Mouse (Mus musculus) hindbrain, embryonic 12.5 days (tissue): ENCODE measurements around the gene Grk3. TPM values are rescaled to one million over a fixed set of nuclear protein-coding genes. Genes with fewer than 3 reads are reported as not detected.

Experiments
- ATAC-seq: fragments of 200-750 bp; cut with Nextera tagmentation; 2 replicates; pipeline ENCODE4 v1.8.0; 2017; ENCODE audit warnings: moderate TSS enrichment; ENCODE audit not compliant: low FRiP score
- H3K27ac ChIP-seq: fragments of 300-500 bp; sonication (generic); 2 replicates; pipeline ENCODE4 v1.5.1; 2016; ENCODE audit warnings: mild to moderate bottlenecking
- H3K27me3 ChIP-seq: fragments of 300-500 bp; sonication (generic); 2 replicates; pipeline ENCODE4 v1.6.1; 2016; ENCODE audit warnings: mild to moderate bottlenecking
- H3K36me3 ChIP-seq: fragments of 300-500 bp; sonication (generic); 2 replicates; pipeline ENCODE4 v1.6.1; 2016; ENCODE audit warnings: mild to moderate bottlenecking
- H3K4me1 ChIP-seq: fragments of 300-500 bp; sonication (generic); 2 replicates; pipeline ENCODE4 v1.6.1; 2016
- H3K4me2 ChIP-seq: fragments of 300-500 bp; sonication (generic); replicated peaks from 2 replicates; pipeline ENCODE4 v1.6.1; 2016; ENCODE audit warnings: mild to moderate bottlenecking
- H3K4me3 ChIP-seq: fragments of 300-500 bp; sonication (generic); 2 replicates; pipeline ENCODE4 v1.5.1; 2016; ENCODE audit warnings: mild to moderate bottlenecking
- H3K9ac ChIP-seq: fragments of 300-500 bp; sonication (generic); 2 replicates; pipeline ENCODE4 v1.6.1; 2016; ENCODE audit warnings: mild to moderate bottlenecking, moderate library complexity
- H3K9me3 ChIP-seq: fragments of 300-500 bp; sonication (generic); replicated peaks from 2 replicates; pipeline ENCODE4 v1.6.1; 2016; ENCODE audit warnings: mild to moderate bottlenecking
- WGBS: fragments of 180-500 bp; shearing (Covaris S2); methylation state at CpG from one replicate; pipeline ENCODE4 v1.1.7; 2016; 5-methylcytosine and 5-hydroxymethylcytosine counted together
- polyA plus RNA-seq: library from polyadenylated mRNA; unstranded; fragments of >200 nt; fragmentation: Nextera tagmentation; extraction: Ambion mirVana; gene quantifications from 2 replicates; pipeline ENCODE4 v1.2.1, GENCODE M21; 2016

Gene Grk3
- polyA plus RNA-seq, 1 experiment from 2014 or later: 10.9 TPM

- H3K4me3 ChIP-seq: no peak overlapping the region
- no peak overlapping the region for H3K27ac ChIP-seq
- H3K4me2 ChIP-seq: no peak overlapping the region
- peaks cover 27% of the 10 kb centered on the region for H3K4me1 ChIP-seq
- 57% methylated on average over 5 of the region's 5 CpGs for WGBS
- no peaks in the 10 kb centered on the region for H3K27me3 ChIP-seq
- no peaks in the 10 kb centered on the region for H3K9me3 ChIP-seq
- no peaks in the 10 kb centered on the region for H3K36me3 ChIP-seq
- no peak for ATAC-seq
- no peak overlapping the region for H3K9ac ChIP-seq
These were observed 57.3 kb downstream of the Grk3 start for GRCm38 (mm10) chr5:112958293-112958692.

GRCm38 (mm10) chr5:112956841-112957240 lies 58.8 kb downstream of the Grk3 start:
- no peaks in the 10 kb centered on the region for H3K36me3 ChIP-seq
- ATAC-seq: no peak
- no peaks in the 10 kb centered on the region for H3K27me3 ChIP-seq

GRCm38 (mm10) chr5:112956368-112956767 lies 59.2 kb downstream of the Grk3 start:
- H3K4me2 ChIP-seq: no peak overlapping the region
- no peaks in the 10 kb centered on the region for H3K27me3 ChIP-seq
- H3K9ac ChIP-seq: no peak overlapping the region
- H3K4me1 ChIP-seq: peaks cover 22% of the 10 kb centered on the region
- H3K4me3 ChIP-seq: no peak overlapping the region
- no peaks in the 10 kb centered on the region for H3K36me3 ChIP-seq
- no peaks in the 10 kb centered on the region for H3K9me3 ChIP-seq
- ATAC-seq: no peak
- 83% methylated on average over 8 of the region's 8 CpGs for WGBS
- no peak overlapping the region for H3K27ac ChIP-seq

More at GRCm38 (mm10) chr5:112956841-112957240, 58.8 kb downstream of the Grk3 start:
- 84% methylated on average over 12 of the region's 12 CpGs for WGBS
- Histone ChIP-seq H3K4me2 (no peak overlapping the region), H3K4me1 (peaks cover 22% of the 10 kb centered on the region), H3K4me3 (no peak overlapping the region), H3K9me3 (no peaks in the 10 kb centered on the region), H3K27ac (no peak overlapping the region), H3K9ac (no peak overlapping the region)

- Histone ChIP-seq H3K9me3 (no peaks in the 10 kb centered on the region), H3K4me1 (0 out of 2 replicates have a peak, but pooled peaks cover 3% of the 10 kb centered on the region), H3K4me3 (no peak overlapping the region), H3K9ac (no peak overlapping the region), H3K27ac (no peak overlapping the region), H3K4me2 (no peak overlapping the region), H3K27me3 (no peaks in the 10 kb centered on the region), H3K36me3 (no peaks in the 10 kb centered on the region)
- ATAC-seq: no peak
- WGBS: 85% methylated on average over 3 of the region's 3 CpGs
These were observed 64.7 kb downstream of the Grk3 start for GRCm38 (mm10) chr5:112950847-112951246.

- Histone ChIP-seq H3K4me3 (no peak overlapping the region), H3K36me3 (0 out of 2 replicates have a peak, but pooled peaks cover 4% of the 10 kb centered on the region), H3K9ac (no peak overlapping the region), H3K27me3 (no peaks in the 10 kb centered on the region), H3K4me2 (no peak overlapping the region), H3K4me1 (peaks cover 7% of the 10 kb centered on the region), H3K9me3 (no peaks in the 10 kb centered on the region), H3K27ac (no peak overlapping the region)
- WGBS: 82% methylated on average over 7 of the region's 7 CpGs
- no peak for ATAC-seq
These were observed 69.7 kb downstream of the Grk3 start for GRCm38 (mm10) chr5:112945925-112946324.

- no peaks in the 10 kb centered on the region for H3K27me3 ChIP-seq
- H3K9me3 ChIP-seq: no peaks in the 10 kb centered on the region
- peaks cover 7% of the 10 kb centered on the region for H3K4me1 ChIP-seq
- H3K4me3 ChIP-seq: no peak overlapping the region
- H3K27ac ChIP-seq: no peak overlapping the region
- ATAC-seq: peak; percentile 50; the same call in 1 of the 2 replicates
- H3K9ac ChIP-seq: no peak overlapping the region
- no peak overlapping the region for H3K4me2 ChIP-seq
- 0 out of 2 replicates have a peak, but pooled peaks cover 4% of the 10 kb centered on the region for H3K36me3 ChIP-seq
- WGBS: 49% methylated on average over 7 of the region's 7 CpGs
These were observed 73.3 kb downstream of the Grk3 start for GRCm38 (mm10) chr5:112942244-112942643.

GRCm38 (mm10) chr5:112941001-112941400 lies 74.6 kb downstream of the Grk3 start:
- Histone ChIP-seq H3K27ac (no peak overlapping the region), H3K36me3 (0 out of 2 replicates have a peak, but pooled peaks cover 4% of the 10 kb centered on the region), H3K4me2 (no peak overlapping the region), H3K4me3 (no peak overlapping the region), H3K4me1 (peaks cover 7% of the 10 kb centered on the region), H3K27me3 (no peaks in the 10 kb centered on the region), H3K9me3 (no peaks in the 10 kb centered on the region), H3K9ac (no peak overlapping the region)
- ATAC-seq: no peak
- 94% methylated on average over 12 of the region's 12 CpGs for WGBS

- Histone ChIP-seq H3K9me3 (no peaks in the 10 kb centered on the region), H3K27me3 (no peaks in the 10 kb centered on the region), H3K4me3 (no peak overlapping the region), H3K27ac (no peak overlapping the region), H3K9ac (no peak overlapping the region), H3K36me3 (0 out of 2 replicates have a peak, but pooled peaks cover 7% of the 10 kb centered on the region), H3K4me1 (no peaks in the 10 kb centered on the region; the same call in 1 of the 2 replicates), H3K4me2 (no peak overlapping the region)
- 87% methylated on average over 10 of the region's 10 CpGs for WGBS
- ATAC-seq: no peak
These were observed 79.0 kb downstream of the Grk3 start for GRCm38 (mm10) chr5:112936632-112937031.

GRCm38 (mm10) chr5:112935436-112935835 lies 80.2 kb downstream of the Grk3 start:
- H3K4me2 ChIP-seq: no peak overlapping the region
- H3K4me1 ChIP-seq: no peaks in the 10 kb centered on the region; the same call in 1 of the 2 replicates
- H3K36me3 ChIP-seq: 0 out of 2 replicates have a peak, but pooled peaks cover 3% of the 10 kb centered on the region
- no peak overlapping the region for H3K27ac ChIP-seq
- H3K9me3 ChIP-seq: no peaks in the 10 kb centered on the region
- ATAC-seq: no peak
- H3K9ac ChIP-seq: no peak overlapping the region
- 94% methylated on average over 8 of the region's 8 CpGs for WGBS
- no peak overlapping the region for H3K4me3 ChIP-seq
- no peaks in the 10 kb centered on the region for H3K27me3 ChIP-seq

- Histone ChIP-seq H3K4me1 (no peaks in the 10 kb centered on the region; the same call in none of the 2 replicates), H3K9ac (no peak overlapping the region), H3K9me3 (no peaks in the 10 kb centered on the region), H3K4me2 (no peak overlapping the region), H3K36me3 (0 out of 2 replicates have a peak, but pooled peaks cover 3% of the 10 kb centered on the region), H3K4me3 (no peak overlapping the region), H3K27me3 (no peaks in the 10 kb centered on the region), H3K27ac (no peak overlapping the region)
- WGBS: 85% methylated on average over 11 of the region's 11 CpGs
- ATAC-seq: no peak
These were observed 82.6 kb downstream of the Grk3 start for GRCm38 (mm10) chr5:112932878-112933567.

GRCm38 (mm10) chr5:112931901-112932300 lies 83.7 kb downstream of the Grk3 start:
- no peak overlapping the region for H3K9ac ChIP-seq
- no peaks in the 10 kb centered on the region for H3K9me3 ChIP-seq
- no peaks in the 10 kb centered on the region for H3K27me3 ChIP-seq
- peaks cover 4% of the 10 kb centered on the region for H3K4me1 ChIP-seq
- H3K4me3 ChIP-seq: no peak overlapping the region
- ATAC-seq: no peak
- H3K4me2 ChIP-seq: no peak overlapping the region
- 0 out of 2 replicates have a peak, but pooled peaks cover 3% of the 10 kb centered on the region for H3K36me3 ChIP-seq
- WGBS: 85% methylated on average over 5 of the region's 5 CpGs
- no peak overlapping the region for H3K27ac ChIP-seq

GRCm38 (mm10) chr5:112928201-112928881 lies 87.2 kb downstream of the Grk3 start:
- H3K4me3 ChIP-seq: no peak overlapping the region
- no peak for ATAC-seq
- no peaks in the 10 kb centered on the region for H3K36me3 ChIP-seq
- no peak overlapping the region for H3K4me2 ChIP-seq
- 59% methylated on average over 10 of the region's 10 CpGs for WGBS
- H3K27ac ChIP-seq: no peak overlapping the region
- H3K27me3 ChIP-seq: no peaks in the 10 kb centered on the region
- no peak overlapping the region for H3K9ac ChIP-seq
- H3K9me3 ChIP-seq: no peaks in the 10 kb centered on the region
- H3K4me1 ChIP-seq: peaks cover 4% of the 10 kb centered on the region; the same call in 1 of the 2 replicates
